ENCODE assay signal across 19 mouse cellular contexts in the genomic region with DNA sequence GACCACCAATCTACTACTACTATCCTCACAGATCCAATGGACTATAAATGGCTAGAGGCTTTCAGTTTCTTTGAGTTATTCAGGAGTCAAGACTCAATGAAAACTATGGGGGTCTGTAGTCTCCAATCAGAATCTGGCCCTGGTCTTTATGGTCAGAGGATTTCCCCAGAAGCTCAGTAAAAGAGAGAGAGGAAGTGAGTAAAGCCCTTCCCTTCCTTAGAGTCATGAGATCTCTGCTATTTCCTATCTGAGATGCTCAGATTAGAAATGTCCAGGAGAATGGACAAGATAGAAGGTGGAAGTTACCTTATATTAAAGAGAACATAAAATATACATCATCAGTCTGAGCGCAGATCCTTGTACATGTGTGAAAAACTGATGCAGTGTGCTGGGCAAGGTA. TPM values are rescaled to one million over a fixed set of nuclear protein-coding genes. Genes with fewer than 3 reads are reported as not detected.
"Had no signal": no experiment of that assay in that cellular context is flagged by ENCODE, and none has a peak within 500 bp of the region (broad histone marks: within the 10 kb centered on the region; RNA-seq: fewer than 3 reads in every experiment).

No protein-coding gene starts in this region.

- H3K9me3 ChIP-seq: midbrain, embryonic 13.5 days; midbrain, embryonic 15.5 days; neural tube, embryonic 12.5 days; stomach, embryonic 15.5 days had no signal

- DNase-seq: lung, adult 18-20 months; lung, embryonic 14.5 days; lung, postnatal 10 days; lung, postnatal 4 days; right cerebral cortex, postnatal 25 days; thymus, adult 2 months; thymus, postnatal 25 days; thymus, postnatal 4 days had no signal

- H3K9ac ChIP-seq: lung, embryonic 14.5 days; midbrain, embryonic 13.5 days; midbrain, embryonic 15.5 days; neural tube, embryonic 12.5 days; stomach, embryonic 15.5 days had no signal

- H3K36me3 ChIP-seq: midbrain, embryonic 13.5 days; midbrain, embryonic 15.5 days; neural tube, embryonic 12.5 days; stomach, embryonic 15.5 days had no signal

- H3K4me2 ChIP-seq: lung, embryonic 14.5 days; midbrain, embryonic 11.5 days; midbrain, embryonic 13.5 days; midbrain, embryonic 15.5 days; neural tube, embryonic 12.5 days; stomach, embryonic 15.5 days had no signal

- ATAC-seq: midbrain, embryonic 13.5 days; midbrain, embryonic 15.5 days had no signal

- H3K4me1 ChIP-seq: midbrain, embryonic 13.5 days; midbrain, embryonic 15.5 days; neural tube, embryonic 12.5 days; stomach, embryonic 15.5 days had no signal

- H3K27me3 ChIP-seq: megakaryocyte, embryonic 14.5 days; midbrain, embryonic 13.5 days; midbrain, embryonic 15.5 days; neural tube, embryonic 12.5 days; stomach, embryonic 15.5 days had no signal

- H3K4me3 ChIP-seq: megakaryocyte, embryonic 14.5 days; midbrain, embryonic 13.5 days; midbrain, embryonic 15.5 days; neural tube, embryonic 12.5 days; stomach, embryonic 15.5 days had no signal

- H3K27ac ChIP-seq: midbrain, embryonic 13.5 days; midbrain, embryonic 15.5 days; neural tube, embryonic 12.5 days; stomach, embryonic 15.5 days; stomach, postnatal 0 days had no signal

RNA-seq across cellular contexts. Expression of a gene that starts 19.3 kb away (rescaled TPM):
- polyA plus RNA-seq: lung, embryonic 14.5 days; midbrain, embryonic 11.5 days; midbrain, embryonic 13.5 days; midbrain, embryonic 15.5 days; midbrain, postnatal 0 days; neural tube, embryonic 12.5 days; neural tube, embryonic 14.5 days; spleen, adult 2 months; testis, adult 2 months had no signal
